In the genomic region with DNA sequence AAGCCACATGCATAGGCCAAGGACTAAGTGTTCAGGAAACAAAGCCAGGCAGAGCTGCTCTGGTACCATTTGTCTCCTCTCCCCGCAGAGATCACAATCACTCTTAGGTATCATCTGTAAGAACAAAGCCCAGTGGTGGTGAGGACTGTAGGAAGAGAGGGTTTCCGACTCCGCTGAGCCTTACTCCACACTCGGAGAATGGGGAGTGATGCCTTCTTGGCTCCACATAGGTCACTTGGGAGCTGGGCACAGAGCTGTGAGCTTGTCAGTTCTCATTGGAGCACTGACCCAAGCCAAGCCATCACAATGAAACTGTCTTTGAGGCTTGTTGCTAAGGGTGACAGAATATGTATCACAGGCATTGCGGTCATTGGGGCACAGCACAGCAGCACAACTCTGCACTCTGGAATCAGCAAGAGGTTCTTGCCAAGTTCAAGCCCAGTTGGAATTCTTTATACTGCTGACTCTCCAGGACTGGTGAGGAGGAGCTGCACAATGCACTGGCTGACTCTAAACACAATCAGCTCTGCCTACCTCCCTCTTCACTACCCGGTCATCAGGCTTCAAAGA, we compare ENCODE assay signal across 21 mouse cellular contexts.
DNase-seq lines count a peak whose midpoint lies in the region; ATAC-seq lines count a peak whose summit lies in the region.
"Had no signal": no experiment of that assay in that cellular context is flagged by ENCODE, and none has a peak within 500 bp of the region (broad histone marks: within the 10 kb centered on the region; RNA-seq: fewer than 3 reads in every experiment).

No protein-coding gene starts in this region.

- no peak for ATAC-seq in forebrain, embryonic 14.5 days
- ATAC-seq in embryonic facial prominence, embryonic 12.5 days (ENCODE audit: insufficient number of reproducible peaks, insufficient read depth, low FRiP score, low TSS enrichment) = 0 out of 2 replicates have a peak, but pooled peaks have one; percentile 52
- peak; percentile 86 for ATAC-seq in hindbrain, embryonic 16.5 days
- ATAC-seq: forebrain, embryonic 16.5 days had no signal

- no peak overlapping the region for H3K4me3 ChIP-seq in forebrain, embryonic 10.5 days
- H3K4me3 ChIP-seq in forebrain, embryonic 14.5 days (ENCODE audit: low read depth, low read length) = no peak overlapping the region
- no peak overlapping the region for H3K4me3 ChIP-seq in embryonic facial prominence, embryonic 12.5 days
- H3K4me3 ChIP-seq in hindbrain, embryonic 16.5 days (ENCODE audit: low read length) = no peak overlapping the region
- H3K4me3 ChIP-seq: embryonic facial prominence, embryonic 13.5 days; gastrocnemius, adult 2 months; heart, embryonic 12.5 days; left cerebral cortex, adult 2 months; neural tube, embryonic 12.5 days had no signal

- no peak for DNase-seq in forebrain, embryonic 10.5 days (ENCODE audit: extremely low spot score, low spot score)
- DNase-seq in forebrain, embryonic 14.5 days (ENCODE audit: low spot score) = no peak
- DNase-seq in Muller cell, postnatal 12 days (ENCODE audit: inconsistent ontology term) = peak; percentile 77
- DNase-seq in adrenal gland, adult 18-20 months (ENCODE audit: low spot score in 2 of 2) = no peak
- no peak for DNase-seq in spleen, postnatal 4 days (ENCODE audit: low spot score in 2 of 2)
- DNase-seq: B cell, adult 2 months; gastrocnemius, adult 2 months; heart, postnatal 14 days; kidney, adult 8-10 months; kidney, postnatal 14 days; lung, adult 18-20 months; lung, postnatal 14 days; thymus, postnatal 4 days had no signal

- H3K4me1 ChIP-seq in forebrain, embryonic 10.5 days = peaks cover 22% of the 10 kb centered on the region
- 0 out of 2 replicates have a peak, but pooled peaks cover 2% of the 10 kb centered on the region for H3K4me1 ChIP-seq in forebrain, embryonic 14.5 days (ENCODE audit: control insufficient read depth, insufficient read depth, low read length)
- H3K4me1 ChIP-seq in embryonic facial prominence, embryonic 12.5 days = peaks cover 3% of the 10 kb centered on the region; the same call in 1 of the 2 replicates
- H3K4me1 ChIP-seq in hindbrain, embryonic 16.5 days (ENCODE audit: control insufficient read depth, insufficient read depth, low read depth, low read length) = no peaks in the 10 kb centered on the region; the same call in 1 of the 2 replicates
- H3K4me1 ChIP-seq: embryonic facial prominence, embryonic 13.5 days; heart, embryonic 12.5 days; neural tube, embryonic 12.5 days had no signal

- no peaks in the 10 kb centered on the region for H3K9me3 ChIP-seq in forebrain, embryonic 10.5 days
- no peaks in the 10 kb centered on the region for H3K9me3 ChIP-seq in forebrain, embryonic 14.5 days (replicated peaks; ENCODE audit: control insufficient read depth, low read length)
- H3K9me3 ChIP-seq in embryonic facial prominence, embryonic 12.5 days = no peaks in the 10 kb centered on the region
- H3K9me3 ChIP-seq in hindbrain, embryonic 16.5 days (ENCODE audit: control insufficient read depth, low read length) = no peaks in the 10 kb centered on the region
- H3K9me3 ChIP-seq: embryonic facial prominence, embryonic 13.5 days; heart, embryonic 12.5 days; neural tube, embryonic 12.5 days had no signal

- no peak overlapping the region for H3K9ac ChIP-seq in forebrain, embryonic 14.5 days (ENCODE audit: low read length)
- H3K9ac ChIP-seq in embryonic facial prominence, embryonic 12.5 days = no peak overlapping the region
- H3K9ac ChIP-seq in hindbrain, embryonic 16.5 days (ENCODE audit: low read depth, low read length) = no peak overlapping the region
- H3K9ac ChIP-seq: embryonic facial prominence, embryonic 13.5 days; heart, embryonic 12.5 days; neural tube, embryonic 12.5 days had no signal

- H3K4me2 ChIP-seq in forebrain, embryonic 14.5 days (ENCODE audit: low read length) = no peak overlapping the region
- no peak overlapping the region for H3K4me2 ChIP-seq in embryonic facial prominence, embryonic 12.5 days (replicated peaks)
- no peak overlapping the region for H3K4me2 ChIP-seq in hindbrain, embryonic 16.5 days (ENCODE audit: low read length)
- H3K4me2 ChIP-seq: embryonic facial prominence, embryonic 13.5 days; heart, embryonic 12.5 days; liver, embryonic 11.5 days; neural tube, embryonic 12.5 days had no signal

- peak overlapping the region; percentile 56 for H3K27ac ChIP-seq in forebrain, embryonic 10.5 days
- H3K27ac ChIP-seq in forebrain, embryonic 14.5 days (ENCODE audit: low read depth, low read length) = no peak overlapping the region
- H3K27ac ChIP-seq in embryonic facial prominence, embryonic 12.5 days = no peak overlapping the region
- no peak overlapping the region for H3K27ac ChIP-seq in hindbrain, embryonic 16.5 days (ENCODE audit: low read depth, low read length)
- H3K27ac ChIP-seq: embryonic facial prominence, embryonic 13.5 days; gastrocnemius, adult 2 months; left cerebral cortex, adult 2 months; neural tube, embryonic 12.5 days had no signal

- WGBS in forebrain, embryonic 10.5 days = 83% methylated on average over 6 of the region's 6 CpGs
- WGBS in forebrain, embryonic 14.5 days = 84% methylated on average over 6 of the region's 6 CpGs
- WGBS in embryonic facial prominence, embryonic 12.5 days = 80% methylated on average over 6 of the region's 6 CpGs
- WGBS in hindbrain, embryonic 16.5 days = 63% methylated on average over 6 of the region's 6 CpGs

- H3K27me3 ChIP-seq in forebrain, embryonic 10.5 days (ENCODE audit: poor library complexity, severe bottlenecking) = no peaks in the 10 kb centered on the region
- H3K27me3 ChIP-seq in forebrain, embryonic 14.5 days (replicated peaks; ENCODE audit: control insufficient read depth, insufficient read depth, low read length) = no peaks in the 10 kb centered on the region
- H3K27me3 ChIP-seq in embryonic facial prominence, embryonic 12.5 days = no peaks in the 10 kb centered on the region
- H3K27me3 ChIP-seq in hindbrain, embryonic 16.5 days (replicated peaks; ENCODE audit: control insufficient read depth, insufficient read depth, low read length) = no peaks in the 10 kb centered on the region
- H3K27me3 ChIP-seq: embryonic facial prominence, embryonic 13.5 days; heart, embryonic 12.5 days; neural tube, embryonic 12.5 days had no signal

- no peaks in the 10 kb centered on the region for H3K36me3 ChIP-seq in forebrain, embryonic 10.5 days (replicated peaks)
- H3K36me3 ChIP-seq in forebrain, embryonic 14.5 days (ENCODE audit: control insufficient read depth, insufficient read depth, low read length) = no peaks in the 10 kb centered on the region
- no peaks in the 10 kb centered on the region for H3K36me3 ChIP-seq in embryonic facial prominence, embryonic 12.5 days
- no peaks in the 10 kb centered on the region for H3K36me3 ChIP-seq in hindbrain, embryonic 16.5 days (ENCODE audit: control insufficient read depth, insufficient read depth, low read length)
- H3K36me3 ChIP-seq: embryonic facial prominence, embryonic 13.5 days; heart, embryonic 12.5 days; neural tube, embryonic 12.5 days had no signal
